Mouse (Mus musculus) liver, embryonic 14.5 days (tissue): ENCODE data around the gene Nt5c2.

ENCODE experiments used
- CTCF ChIP-seq: IDR thresholded peaks from 2 replicates; pipeline ENCODE4 v1.5.1; 2016; ENCODE audit warnings: antibody characterized with exemption, low read depth, control low read depth
- EP300 ChIP-seq: IDR thresholded peaks from 2 replicates; pipeline ENCODE4 v1.6.1; 2016; ENCODE audit warnings: antibody characterized with exemption, low read depth

DNA sequence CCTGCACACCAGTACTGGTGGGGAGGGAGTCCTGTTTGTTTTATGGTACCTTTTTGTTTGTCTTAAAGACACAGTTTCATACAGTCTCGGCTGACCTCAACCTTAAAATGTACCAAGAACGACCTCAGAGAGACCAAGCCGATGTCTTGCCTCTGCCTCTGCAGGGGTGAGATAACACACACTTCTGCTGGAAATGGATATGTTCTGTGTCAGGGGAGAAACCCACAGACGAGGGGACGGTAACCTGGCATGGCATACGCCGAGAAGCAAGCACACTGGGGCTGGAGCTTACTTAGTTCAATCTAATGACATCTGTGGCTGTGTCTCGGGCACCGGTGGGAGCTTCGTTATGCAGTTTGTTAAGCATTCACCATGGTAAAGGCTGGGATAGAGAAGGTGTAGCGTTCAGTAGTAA, 31.0 kb downstream of the Nt5c2 start:
- peak; percentile 74 for TF ChIP-seq EP300
- TF ChIP-seq CTCF: no peak
